10 mouse cellular contexts compared by ENCODE assay signal in the genomic region with DNA sequence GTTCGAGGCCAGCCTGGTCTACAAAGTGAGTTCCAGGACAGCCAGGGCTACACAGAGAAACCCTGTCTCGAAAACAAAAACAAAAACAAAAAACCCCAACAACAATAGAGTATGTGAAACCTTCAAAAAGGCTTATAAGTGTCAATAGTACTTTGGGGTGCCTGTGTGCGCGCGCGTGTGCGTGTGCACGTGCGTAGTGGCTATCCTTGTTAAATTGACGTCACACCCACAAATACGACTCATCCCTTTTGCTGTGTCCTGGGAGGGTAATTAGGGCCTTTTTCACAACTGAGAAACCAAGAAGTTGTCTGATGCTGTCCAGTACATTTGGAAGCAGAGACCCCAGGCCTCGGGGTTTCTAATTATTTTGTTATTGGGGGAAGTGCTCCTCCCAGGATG. TPM values are rescaled to one million over a fixed set of nuclear protein-coding genes. Genes with fewer than 3 reads are reported as not detected.
DNase-seq lines count a peak whose midpoint lies in the region; ATAC-seq and TF ChIP-seq lines count a peak whose summit lies in the region.
"Had no signal": no experiment of that assay in that cellular context is flagged by ENCODE, and none has a peak within 500 bp of the region (broad histone marks: within the 10 kb centered on the region; RNA-seq: fewer than 3 reads in every experiment).

No protein-coding gene starts in this region.

- no peak for TF ChIP-seq CTCF in ES-Bruce4 (IDR thresholded peaks at IDR 0.05; ENCODE audit: low read depth, low read length)
- TF ChIP-seq CTCF in liver, postnatal 0 days (IDR thresholded peaks at IDR 0.05; ENCODE audit: low read depth), result no peak

- H3K4me3 ChIP-seq in heart, embryonic 12.5 days, result peak overlapping the region; percentile 47
- H3K4me3 ChIP-seq in ES-Bruce4 (ENCODE audit: low read depth, low read length), result peak overlapping the region; percentile 22
- peak overlapping the region; percentile 30; the same call in 1 of the 2 replicates for H3K4me3 ChIP-seq in liver, postnatal 0 days (ENCODE audit: low read depth, low read length)

- no peak for ATAC-seq in heart, embryonic 12.5 days (ENCODE audit: insufficient number of reproducible peaks, low FRiP score)
- ATAC-seq in granulocyte monocyte progenitor cell, adult 5-6 weeks (replicated peaks; ENCODE audit: poor library complexity, severe bottlenecking), result peak; percentile 12
- peak; percentile 10; the same call in 1 of the 2 replicates for ATAC-seq in liver, postnatal 0 days

- H3K9ac ChIP-seq in heart, embryonic 12.5 days, result peak overlapping the region; percentile 31
- H3K9ac ChIP-seq in ES-Bruce4 (ENCODE audit: low read depth, poor library complexity, severe bottlenecking), result peak overlapping the region; percentile 43
- no peak overlapping the region for H3K9ac ChIP-seq in liver, postnatal 0 days (replicated peaks)

- no peak for DNase-seq in heart, postnatal 14 days
- no peak for DNase-seq in liver, postnatal 0 days
- no peak for DNase-seq in left cerebral cortex, postnatal 4 days
- DNase-seq in frontal cortex, postnatal 36 days (ENCODE audit: low spot score in 2 of 2), result no peak
- DNase-seq in thymus, postnatal 25 days, result no peak

- TF ChIP-seq POLR2A in ES-Bruce4 (IDR thresholded peaks at IDR 0.05; ENCODE audit: insufficient read depth, low read length), result no peak

- 0 out of 2 replicates have a peak, but pooled peaks cover 4% of the 10 kb centered on the region for H3K4me1 ChIP-seq in heart, embryonic 12.5 days (replicated peaks)
- peaks cover 2% of the 10 kb centered on the region for H3K4me1 ChIP-seq in ES-Bruce4 (ENCODE audit: control insufficient read depth, insufficient read depth, low read length)
- peaks cover 8% of the 10 kb centered on the region; the same call in 1 of the 2 replicates for H3K4me1 ChIP-seq in liver, postnatal 0 days (ENCODE audit: insufficient read depth)

- H3K4me2 ChIP-seq in heart, embryonic 12.5 days, result peak overlapping the region; percentile 77
- H3K4me2 ChIP-seq in liver, postnatal 0 days (ENCODE audit: low read depth, low read length), result peak overlapping the region; percentile 70

- no peaks in the 10 kb centered on the region for H3K36me3 ChIP-seq in heart, embryonic 12.5 days
- no peaks in the 10 kb centered on the region for H3K36me3 ChIP-seq in ES-Bruce4 (ENCODE audit: control insufficient read depth, insufficient read depth, low read length, poor library complexity, severe bottlenecking)
- H3K36me3 ChIP-seq in liver, postnatal 0 days (replicated peaks; ENCODE audit: insufficient read depth, low read length), result no peaks in the 10 kb centered on the region

- no peaks in the 10 kb centered on the region for H3K9me3 ChIP-seq in heart, embryonic 12.5 days (replicated peaks)
- H3K9me3 ChIP-seq in ES-Bruce4 (replicated peaks; ENCODE audit: control insufficient read depth, insufficient read depth, low read length, poor library complexity, severe bottlenecking), result no peaks in the 10 kb centered on the region
- H3K9me3 ChIP-seq in liver, postnatal 0 days (ENCODE audit: low read length), result no peaks in the 10 kb centered on the region

- no peaks in the 10 kb centered on the region; the same call in 1 of the 2 replicates for H3K27me3 ChIP-seq in heart, embryonic 12.5 days (replicated peaks)
- H3K27me3 ChIP-seq in ES-Bruce4 (ENCODE audit: control insufficient read depth, insufficient read depth, low read length, poor library complexity, severe bottlenecking), result no peaks in the 10 kb centered on the region; the same call in 1 of the 2 replicates
- no peaks in the 10 kb centered on the region for H3K27me3 ChIP-seq in liver, postnatal 0 days (ENCODE audit: insufficient read depth, low read length)

- TF ChIP-seq EP300 in ES-Bruce4 (IDR thresholded peaks at IDR 0.05; ENCODE audit: insufficient read depth, low read depth, low read length), result no peak
- TF ChIP-seq EP300 in liver, postnatal 0 days (IDR thresholded peaks at IDR 0.05; ENCODE audit: low read depth), result no peak

- peak overlapping the region; percentile 79 for H3K27ac ChIP-seq in heart, embryonic 12.5 days (ENCODE audit: poor library complexity, severe bottlenecking)
- H3K27ac ChIP-seq in ES-Bruce4 (ENCODE audit: insufficient read depth, low read length), result no peak overlapping the region
- no peak overlapping the region for H3K27ac ChIP-seq in liver, postnatal 0 days (ENCODE audit: low read depth)

- WGBS in heart, embryonic 12.5 days, result 58% methylated on average over 12 of the region's 12 CpGs
- WGBS in liver, postnatal 0 days (ENCODE audit: insufficient replicate concordance), result 68% methylated on average over 12 of the region's 12 CpGs

- intact Hi-C loops in heart, postnatal 14 days (cut with DNase I), result no loop called here
- intact Hi-C loops in left cerebral cortex, postnatal 4 days (cut with DNase I), result no loop called here

RNA-seq across cellular contexts. Expression of gene Clmp, which starts 44.5 kb away (rescaled TPM):
- polyA plus RNA-seq in heart, embryonic 12.5 days (2016; fragmentation: Nextera tagmentation; extraction: Ambion mirVana), result 14.9 and 17.0 TPM in 2 replicates
- total RNA-seq in heart, postnatal 14 days (2021), result 1 to 10 TPM; 4.2 to 6.0 TPM
- polyA plus RNA-seq in ES-Bruce4 (2011; ENCODE audit: insufficient read depth, insufficient read length, low read depth, missing spikeins), result 3.5 and 3.9 TPM in 2 replicates
- total RNA-seq in granulocyte monocyte progenitor cell, adult 5-6 weeks (2014; fragmentation: Nextera tagmentation), result not detected in 2 replicates
- total RNA-seq in granulocyte monocyte progenitor cell, adult 5-6 weeks (2017), result 0.13 and 0.52 TPM in 2 replicates
- 1.8 and 1.9 TPM in 2 replicates for polyA plus RNA-seq in liver, postnatal 0 days (2015; fragmentation: Nextera tagmentation; extraction: Ambion mirVana)
- total RNA-seq in left cerebral cortex, postnatal 4 days (2021), result 100 to 1,000 TPM; 116 to 135 TPM

RNA-seq across cellular contexts. Expression of gene Gm21915, which starts 59.9 kb away (rescaled TPM):
- polyA plus RNA-seq in heart, embryonic 12.5 days (2016; fragmentation: Nextera tagmentation; extraction: Ambion mirVana), result not detected in 2 replicates
- not detected for total RNA-seq in heart, postnatal 14 days (2021)
- polyA plus RNA-seq in ES-Bruce4 (2011; ENCODE audit: insufficient read depth, insufficient read length, low read depth, missing spikeins), result not detected in 2 replicates
- not detected in 2 replicates for total RNA-seq in granulocyte monocyte progenitor cell, adult 5-6 weeks (2014; fragmentation: Nextera tagmentation)
- not detected in 2 replicates for total RNA-seq in granulocyte monocyte progenitor cell, adult 5-6 weeks (2017)
- polyA plus RNA-seq in liver, postnatal 0 days (2015; fragmentation: Nextera tagmentation; extraction: Ambion mirVana), result not detected in 2 replicates
- not detected for total RNA-seq in left cerebral cortex, postnatal 4 days (2021)
- polyA plus RNA-seq: brain, embryonic 14.5 days; gonadal fat pad, adult 2 months had no signal

Comparison
In these comparisons a context has a peak if more than half of its experiments do, and no peak if none do; other contexts are left out.
1. RNA of gene Clmp, which starts 44.5 kb away (total RNA-seq): 116 to 135 TPM in left cerebral cortex, postnatal 4 days; 4.2 to 6.0 TPM in heart, postnatal 14 days and 0.13 to 0.52 TPM in granulocyte monocyte progenitor cell, adult 5-6 weeks; every median in the first group is over 10 times any median in the second.
2. Peak in every context shown above with its lines, with median percentiles within 50 percentile points of each other: H3K4me3 ChIP-seq.